Mouse (Mus musculus) cerebellum, adult 2 months (tissue): ENCODE measurements around the gene Runx2.

ENCODE experiments used
- CTCF ChIP-seq: fragments of 200-500 bp; IDR thresholded peaks from 2 replicates; pipeline ENCODE4 v1.5.1; 2011; ENCODE audit warnings: low read depth, mild to moderate bottlenecking, control low read depth, low read length, moderate library complexity, borderline replicate concordance; ENCODE audit not compliant: insufficient read depth
- POLR2A ChIP-seq: fragments of 200-500 bp; IDR thresholded peaks from 2 replicates; pipeline ENCODE4 v1.6.1; 2011; ENCODE audit warnings: low read length, control low read depth, borderline replicate concordance; ENCODE audit not compliant: insufficient read depth

- TF ChIP-seq CTCF = no peak
- TF ChIP-seq POLR2A = no peak
Measured at GRCm38 (mm10) chr17:44518156-44518555, 296.4 kb downstream of the Runx2 start.
